Comparison of ENCODE assay signal across 20 mouse cellular contexts in genomic region chr16:73915425-73915824, GRCm38 (mm10).
"Had no signal": no experiment of that assay in that cellular context is flagged by ENCODE, and none has a peak within 500 bp of the region (broad histone marks: within the 10 kb centered on the region; RNA-seq: fewer than 3 reads in every experiment).

No protein-coding gene starts in this region.

- H3K36me3 ChIP-seq: liver, embryonic 12.5 days; liver, embryonic 15.5 days; midbrain, embryonic 12.5 days; midbrain, embryonic 15.5 days; neural tube, embryonic 12.5 days had no signal

- H3K9me3 ChIP-seq: limb, embryonic 10.5 days; limb, embryonic 13.5 days; liver, embryonic 12.5 days; liver, embryonic 15.5 days; midbrain, embryonic 12.5 days; midbrain, embryonic 15.5 days; neural tube, embryonic 12.5 days; neural tube, embryonic 15.5 days had no signal

- H3K27ac ChIP-seq: limb, embryonic 10.5 days; limb, embryonic 13.5 days; liver, embryonic 12.5 days; liver, embryonic 15.5 days; macrophage; midbrain, embryonic 12.5 days; midbrain, embryonic 15.5 days; neural tube, embryonic 12.5 days; neural tube, embryonic 15.5 days; stomach, postnatal 0 days had no signal

- H3K4me1 ChIP-seq: limb, embryonic 10.5 days; limb, embryonic 13.5 days; liver, embryonic 12.5 days; liver, embryonic 15.5 days; midbrain, embryonic 12.5 days; midbrain, embryonic 15.5 days; neural tube, embryonic 12.5 days; neural tube, embryonic 15.5 days had no signal

- H3K27me3 ChIP-seq: limb, embryonic 13.5 days; liver, embryonic 12.5 days; liver, embryonic 15.5 days; midbrain, embryonic 12.5 days; midbrain, embryonic 15.5 days; neural tube, embryonic 12.5 days; neural tube, embryonic 15.5 days had no signal

- ATAC-seq: intestine, postnatal 0 days; liver, embryonic 12.5 days; midbrain, embryonic 15.5 days had no signal

- DNase-seq: kidney, adult 2 months; kidney, postnatal 10 days; kidney, postnatal 36 days; liver; lung, adult 2 months; right cerebral cortex, adult 18-20 months; right cerebral cortex, postnatal 14 days; right cerebral cortex, postnatal 4 days; thymus, postnatal 25 days had no signal

- H3K4me2 ChIP-seq: limb, embryonic 13.5 days; liver, embryonic 12.5 days; liver, embryonic 15.5 days; midbrain, embryonic 12.5 days; midbrain, embryonic 15.5 days; neural tube, embryonic 12.5 days; neural tube, embryonic 15.5 days had no signal

- H3K9ac ChIP-seq: limb, embryonic 13.5 days; liver, embryonic 12.5 days; liver, embryonic 15.5 days; midbrain, embryonic 12.5 days; midbrain, embryonic 15.5 days; neural tube, embryonic 12.5 days; neural tube, embryonic 15.5 days had no signal

- H3K4me3 ChIP-seq: limb, embryonic 10.5 days; limb, embryonic 13.5 days; liver, embryonic 12.5 days; liver, embryonic 15.5 days; midbrain, embryonic 12.5 days; midbrain, embryonic 15.5 days; neural tube, embryonic 12.5 days; neural tube, embryonic 15.5 days had no signal
